In genomic region chr8:30331201-30331600, GRCm38 (mm10) we compare ENCODE assay signal across 12 mouse cellular contexts.
"Had no signal": no experiment of that assay in that cellular context is flagged by ENCODE, and none has a peak within 500 bp of the region (broad histone marks: within the 10 kb centered on the region; RNA-seq: fewer than 3 reads in every experiment).

No protein-coding gene starts in this region.

- DNase-seq: left cerebral cortex, postnatal 4 days; liver; liver, embryonic 13.5 days; liver, postnatal 0 days; lung, adult 18-20 months; lung, adult 2 months; lung, embryonic 14.5 days; lung, postnatal 10 days; lung, postnatal 14 days; lung, postnatal 36 days; lung, postnatal 4 days; midbrain, embryonic 14.5 days had no signal
